Mouse (Mus musculus) limb, embryonic 15.5 days (tissue): ENCODE data around the gene Gimap4. TPM values are rescaled to one million over a fixed set of nuclear protein-coding genes. Genes with fewer than 3 reads are reported as not detected.

ENCODE experiments used
- ATAC-seq: fragments of 200-750 bp; cut with Nextera tagmentation; 2 replicates; pipeline ENCODE4 v1.8.0; 2017; ENCODE audit warnings: low read depth, moderate TSS enrichment; ENCODE audit not compliant: insufficient number of reproducible peaks, low FRiP score, low TSS enrichment
- H3K27ac ChIP-seq: fragments of 300-500 bp; sonication (generic); 2 replicates; pipeline ENCODE4 v1.5.1; 2015; ENCODE audit warnings: moderate library complexity, mild to moderate bottlenecking, inconsistent platforms
- H3K27me3 ChIP-seq: fragments of 300-500 bp; sonication (generic); 2 replicates; pipeline ENCODE4 v1.6.1; 2015; ENCODE audit warnings: inconsistent platforms
- H3K36me3 ChIP-seq: fragments of 300-500 bp; sonication (generic); 2 replicates; pipeline ENCODE4 v1.6.1; 2015; ENCODE audit warnings: inconsistent platforms
- H3K4me1 ChIP-seq: fragments of 300-500 bp; sonication (generic); 2 replicates; pipeline ENCODE4 v1.6.1; 2015; ENCODE audit warnings: inconsistent platforms
- H3K4me2 ChIP-seq: fragments of 300-500 bp; sonication (generic); 2 replicates; pipeline ENCODE4 v1.6.1; 2015; ENCODE audit warnings: mild to moderate bottlenecking, inconsistent platforms
- H3K4me3 ChIP-seq: fragments of 300-500 bp; sonication (generic); 2 replicates; pipeline ENCODE4 v1.5.1; 2015; ENCODE audit warnings: mild to moderate bottlenecking, inconsistent platforms
- H3K9ac ChIP-seq: fragments of 300-500 bp; sonication (generic); 2 replicates; pipeline ENCODE4 v1.6.1; 2015; ENCODE audit warnings: inconsistent platforms
- H3K9me3 ChIP-seq: fragments of 300-500 bp; sonication (generic); 2 replicates; pipeline ENCODE4 v1.6.1; 2016; ENCODE audit warnings: inconsistent platforms
- WGBS: fragments of 180-500 bp; shearing (Covaris S2); methylation state at CpG from one replicate; pipeline ENCODE4 v1.1.7; 2015; 5-methylcytosine and 5-hydroxymethylcytosine counted together
- polyA plus RNA-seq: library from polyadenylated mRNA; unstranded; fragments of >200 nt; fragmentation: Nextera tagmentation; extraction: Ambion mirVana; gene quantifications from 2 replicates; pipeline ENCODE4 v1.2.1, GENCODE M21; 2015

Gene Gimap4
- polyA plus RNA-seq, 1 experiment from 2014 or later: 17.5 TPM

- no peak for ATAC-seq
- no peaks in the 10 kb centered on the region for H3K9me3 ChIP-seq
- H3K4me3 ChIP-seq: no peak overlapping the region
- no peaks in the 10 kb centered on the region for H3K27me3 ChIP-seq
- WGBS: 91% methylated on average over 2 of the region's 2 CpGs
- no peak overlapping the region for H3K4me2 ChIP-seq
- H3K36me3 ChIP-seq: no peaks in the 10 kb centered on the region
- H3K27ac ChIP-seq: no peak overlapping the region
- no peak overlapping the region for H3K9ac ChIP-seq
- H3K4me1 ChIP-seq: no peaks in the 10 kb centered on the region
Observed at GRCm38 (mm10) chr6:48689320-48689719, 5.0 kb downstream of the Gimap4 start.

- Histone ChIP-seq H3K27me3 (no peaks in the 10 kb centered on the region), H3K27ac (no peak overlapping the region), H3K36me3 (no peaks in the 10 kb centered on the region), H3K9ac (no peak overlapping the region), H3K4me3 (no peak overlapping the region), H3K4me1 (no peaks in the 10 kb centered on the region), H3K9me3 (no peaks in the 10 kb centered on the region), H3K4me2 (no peak overlapping the region)
- ATAC-seq: no peak
- whole genome bisulfite sequencing: 78% methylated on average over 6 of the region's 6 CpGs
Observed at GRCm38 (mm10) chr6:48692962-48693361, 8.6 kb downstream of the Gimap4 start.

GRCm38 (mm10) chr6:48696830-48697554, 12.6 kb downstream of the Gimap4 start:
- Histone ChIP-seq H3K27me3 (no peaks in the 10 kb centered on the region), H3K4me2 (no peak overlapping the region), H3K9ac (no peak overlapping the region), H3K4me3 (no peak overlapping the region), H3K4me1 (no peaks in the 10 kb centered on the region), H3K36me3 (no peaks in the 10 kb centered on the region), H3K9me3 (no peaks in the 10 kb centered on the region), H3K27ac (no peak overlapping the region)
- no peak for ATAC-seq
- 80% methylated on average over 4 of the region's 4 CpGs for WGBS

- ATAC-seq: no peak
- H3K4me1 ChIP-seq: no peaks in the 10 kb centered on the region
- no peak overlapping the region for H3K4me2 ChIP-seq
- no peaks in the 10 kb centered on the region for H3K27me3 ChIP-seq
- no peaks in the 10 kb centered on the region for H3K36me3 ChIP-seq
- H3K9me3 ChIP-seq: no peaks in the 10 kb centered on the region
- WGBS: 40% methylated on average over 1 of the region's 1 CpGs
- no peak overlapping the region for H3K4me3 ChIP-seq
- H3K27ac ChIP-seq: no peak overlapping the region
- H3K9ac ChIP-seq: no peak overlapping the region
Observed at GRCm38 (mm10) chr6:48697555-48697930, 13.2 kb downstream of the Gimap4 start.

- H3K9ac ChIP-seq: no peak overlapping the region
- H3K27ac ChIP-seq: no peak overlapping the region
- no peaks in the 10 kb centered on the region for H3K9me3 ChIP-seq
- 83% methylated on average over 7 of the region's 7 CpGs for WGBS
- no peak overlapping the region for H3K4me3 ChIP-seq
- ATAC-seq: no peak
- H3K36me3 ChIP-seq: no peaks in the 10 kb centered on the region
- no peaks in the 10 kb centered on the region for H3K27me3 ChIP-seq
- H3K4me2 ChIP-seq: no peak overlapping the region
- no peaks in the 10 kb centered on the region for H3K4me1 ChIP-seq
Observed at GRCm38 (mm10) chr6:48698066-48698856, 13.9 kb downstream of the Gimap4 start.

- Histone ChIP-seq H3K27me3 (no peaks in the 10 kb centered on the region), H3K36me3 (no peaks in the 10 kb centered on the region), H3K27ac (no peak overlapping the region), H3K4me3 (no peak overlapping the region), H3K9ac (no peak overlapping the region), H3K4me2 (no peak overlapping the region), H3K9me3 (no peaks in the 10 kb centered on the region), H3K4me1 (no peaks in the 10 kb centered on the region)
- no peak for ATAC-seq
- 74% methylated on average over 3 of the region's 3 CpGs for WGBS
Observed at GRCm38 (mm10) chr6:48698888-48699287, 14.5 kb downstream of the Gimap4 start.

GRCm38 (mm10) chr6:48700251-48701075, 16.1 kb downstream of the Gimap4 start:
- Histone ChIP-seq H3K27me3 (no peaks in the 10 kb centered on the region), H3K9ac (no peak overlapping the region), H3K36me3 (no peaks in the 10 kb centered on the region), H3K27ac (no peak overlapping the region), H3K4me1 (no peaks in the 10 kb centered on the region), H3K4me2 (no peak overlapping the region), H3K4me3 (no peak overlapping the region), H3K9me3 (no peaks in the 10 kb centered on the region)
- 55% methylated on average over 5 of the region's 5 CpGs for WGBS
- ATAC-seq: no peak

GRCm38 (mm10) chr6:48702146-48702545, 17.8 kb downstream of the Gimap4 start:
- Histone ChIP-seq H3K9me3 (no peaks in the 10 kb centered on the region), H3K9ac (no peak overlapping the region), H3K27ac (no peak overlapping the region), H3K4me2 (no peak overlapping the region), H3K4me3 (no peak overlapping the region), H3K36me3 (no peaks in the 10 kb centered on the region), H3K4me1 (no peaks in the 10 kb centered on the region), H3K27me3 (no peaks in the 10 kb centered on the region)
- no peak for ATAC-seq
- WGBS: 85% methylated on average over 7 of the region's 7 CpGs

- no peak for ATAC-seq
- Histone ChIP-seq H3K36me3 (no peaks in the 10 kb centered on the region), H3K27me3 (no peaks in the 10 kb centered on the region), H3K9me3 (no peaks in the 10 kb centered on the region), H3K4me2 (no peak overlapping the region), H3K27ac (no peak overlapping the region), H3K4me1 (no peaks in the 10 kb centered on the region), H3K4me3 (no peak overlapping the region), H3K9ac (no peak overlapping the region)
- WGBS: 62% methylated on average over 5 of the region's 5 CpGs
Observed at GRCm38 (mm10) chr6:48702601-48703000, 18.3 kb downstream of the Gimap4 start.

- Histone ChIP-seq H3K27me3 (no peaks in the 10 kb centered on the region), H3K9me3 (no peaks in the 10 kb centered on the region), H3K36me3 (no peaks in the 10 kb centered on the region), H3K27ac (no peak overlapping the region), H3K4me2 (no peak overlapping the region), H3K9ac (no peak overlapping the region), H3K4me1 (no peaks in the 10 kb centered on the region), H3K4me3 (no peak overlapping the region)
- ATAC-seq: no peak
Observed at GRCm38 (mm10) chr6:48704146-48704545, 19.8 kb downstream of the Gimap4 start.

GRCm38 (mm10) chr6:48706130-48706529, 21.8 kb downstream of the Gimap4 start:
- Histone ChIP-seq H3K9ac (no peak overlapping the region), H3K27ac (no peak overlapping the region), H3K4me2 (no peak overlapping the region), H3K4me3 (no peak overlapping the region), H3K4me1 (no peaks in the 10 kb centered on the region), H3K9me3 (no peaks in the 10 kb centered on the region), H3K27me3 (no peaks in the 10 kb centered on the region), H3K36me3 (no peaks in the 10 kb centered on the region)
- WGBS: 62% methylated on average over 3 of the region's 3 CpGs
- ATAC-seq: no peak

- WGBS: 48% methylated on average over 2 of the region's 2 CpGs
- ATAC-seq: no peak
- Histone ChIP-seq H3K4me3 (no peak within 1 kb of the TSS), H3K27me3 (no peaks in the 10 kb centered on the region), H3K4me2 (no peak within 1 kb of the TSS), H3K36me3 (no peaks in the 10 kb centered on the region), H3K27ac (no peak within 1 kb of the TSS), H3K9ac (no peak within 1 kb of the TSS), H3K9me3 (no peaks in the 10 kb centered on the region), H3K4me1 (no peaks in the 10 kb centered on the region)
Observed at GRCm38 (mm10) chr6:48718455-48718854, 34.1 kb downstream of the Gimap4 start, which contains the start of the genes Gm28053 and Gimap7. Gene Gm28053 (plus strand): TSS chr6:48718607. Gene Gimap7 (plus strand): TSS chr6:48718621.
